8 mouse cellular contexts compared by ENCODE assay signal in genomic region chr10:74203650-74204049, GRCm38 (mm10).
DNase-seq lines count a peak whose midpoint lies in the region.

No protein-coding gene starts in this region.

- intact Hi-C loops in heart, postnatal 36 days (cut with DNase I): loop anchor here (5.0 kb wide), 1 partner anchor 281 kb away; no protein-coding TSS in a partner anchor

- peak; percentile 12 for DNase-seq in heart, postnatal 4 days
- no peak for DNase-seq in heart, postnatal 36 days
- DNase-seq in 3T3-L1 (ENCODE audit: low read depth, low spot score) (peak; percentile 62), adipocyte (ENCODE audit: low spot score) (peak; percentile 47)
- DNase-seq in forelimb bud, embryonic 11.5 days (ENCODE audit: low read depth, low spot score): peak; percentile 41
- peak; percentile 43 for DNase-seq in retina, postnatal 1 day
- DNase-seq in natural killer cell, adult 2 months (ENCODE audit: low spot score in 2 of 2): no peak
- DNase-seq in spleen, adult 12 weeks (ENCODE audit: low spot score): no peak

Comparison
In these comparisons a context has a peak if more than half of its experiments do, and no peak if none do; other contexts are left out.
1. DNase-seq: peak in heart, postnatal 4 days (single experiment), 3T3-L1 (single experiment), adipocyte (single experiment), forelimb bud, embryonic 11.5 days (single experiment) and retina, postnatal 1 day (single experiment); none in heart, postnatal 36 days (0 of 2), natural killer cell, adult 2 months (0 of 2) and spleen, adult 12 weeks (single experiment).